Mouse (Mus musculus) megakaryocyte, embryonic 14.5 days (primary cell): Measurements from ENCODE around the gene Smarcd3. TPM values are rescaled to one million over a fixed set of nuclear protein-coding genes. Genes with fewer than 3 reads are reported as not detected.
A peak's percentile ranks its signal among the peaks of the same experiment; 100 is the strongest.

Experiments used
- H3K27me3 ChIP-seq: replicated peaks from 2 replicates; pipeline ENCODE3; 2012; ENCODE audit warnings: inconsistent platforms
- H3K36me3 ChIP-seq: replicated peaks from 2 replicates; pipeline ENCODE3; 2012; ENCODE audit warnings: low read length, inconsistent platforms, mixed read lengths
- H3K4me1 ChIP-seq: 2 replicates; pipeline ENCODE4 v1.6.1; 2012; ENCODE audit warnings: inconsistent platforms
- H3K4me3 ChIP-seq: replicated peaks from 2 replicates; pipeline ENCODE3; 2012; ENCODE audit warnings: moderate library complexity, mild to moderate bottlenecking, inconsistent platforms
- H3K9me3 ChIP-seq: 2 replicates; pipeline ENCODE4 v1.6.1; 2012; ENCODE audit warnings: inconsistent platforms
- FLI1 ChIP-seq: IDR thresholded peaks from 2 replicates; pipeline ENCODE4 v1.6.1; 2012; ENCODE audit warnings: low read length, inconsistent platforms, mixed read lengths
- GATA1 ChIP-seq: IDR thresholded peaks from 3 replicates; pipeline ENCODE4 v1.6.1; 2012; ENCODE audit warnings: mixed read lengths, low read length, inconsistent platforms, borderline replicate concordance
- polyA plus RNA-seq: library from polyadenylated mRNA; stranded (reverse); fragments of >175 nt; gene quantifications from 2 replicates; pipeline ENCODE4 v1.2.3, GENCODE M21; 2012; ENCODE audit warnings: low replicate concordance; ENCODE audit not compliant: insufficient read depth

Smarcd3 gene
- polyA plus RNA-seq, 1 experiment = 0.76 TPM

GRCm38 (mm10) chr5:24598570-24599006 is 25.6 kb downstream of the Smarcd3 start:
- H3K27me3 ChIP-seq = peaks cover 58% of the 10 kb centered on the region
- H3K9me3 ChIP-seq = no peaks in the 10 kb centered on the region
- H3K4me1 ChIP-seq = peaks cover 58% of the 10 kb centered on the region
- peaks cover 26% of the 10 kb centered on the region for H3K36me3 ChIP-seq
- H3K4me3 ChIP-seq = peak overlapping the region; percentile 87
- TF ChIP-seq GATA1 = no peak
- TF ChIP-seq FLI1 = no peak

DNA sequence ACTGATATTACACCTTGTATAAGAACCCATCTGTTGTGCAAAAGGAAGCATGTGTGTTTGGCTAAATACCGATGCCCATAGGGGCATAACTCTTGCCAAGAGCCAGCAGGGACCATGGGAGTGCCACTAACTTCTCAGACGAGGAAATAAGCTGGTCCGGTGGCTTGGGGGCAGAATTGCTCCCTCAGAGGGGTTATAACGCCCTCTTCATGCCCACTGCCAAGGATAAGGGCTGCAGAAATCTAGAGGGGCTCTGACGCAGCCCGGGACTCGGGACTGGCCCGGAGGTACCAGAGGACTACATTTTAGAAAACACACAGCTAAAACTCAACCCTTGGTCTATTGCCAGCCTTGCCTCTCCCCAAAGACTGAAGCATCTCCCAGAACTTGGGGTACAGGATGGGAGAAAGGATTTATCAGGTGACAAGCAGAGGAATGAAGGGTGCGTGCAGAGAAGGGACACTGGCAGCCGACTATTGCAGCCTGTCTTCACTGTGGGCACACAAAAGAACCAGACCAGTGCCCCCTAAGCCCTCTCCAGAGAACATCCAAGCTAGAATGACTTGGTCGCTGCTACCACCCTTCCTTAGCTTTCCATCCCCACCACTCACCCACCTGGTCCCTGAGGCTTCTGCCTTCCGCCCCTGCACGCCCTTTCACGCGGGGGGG is 26.2 kb downstream of the Smarcd3 start:
- Histone ChIP-seq H3K4me3 (peak overlapping the region; percentile 87), H3K27me3 (peaks cover 52% of the 10 kb centered on the region), H3K9me3 (no peaks in the 10 kb centered on the region), H3K4me1 (peaks cover 60% of the 10 kb centered on the region), H3K36me3 (peaks cover 31% of the 10 kb centered on the region)
- TF ChIP-seq FLI1 (no peak), GATA1 (no peak)

DNA sequence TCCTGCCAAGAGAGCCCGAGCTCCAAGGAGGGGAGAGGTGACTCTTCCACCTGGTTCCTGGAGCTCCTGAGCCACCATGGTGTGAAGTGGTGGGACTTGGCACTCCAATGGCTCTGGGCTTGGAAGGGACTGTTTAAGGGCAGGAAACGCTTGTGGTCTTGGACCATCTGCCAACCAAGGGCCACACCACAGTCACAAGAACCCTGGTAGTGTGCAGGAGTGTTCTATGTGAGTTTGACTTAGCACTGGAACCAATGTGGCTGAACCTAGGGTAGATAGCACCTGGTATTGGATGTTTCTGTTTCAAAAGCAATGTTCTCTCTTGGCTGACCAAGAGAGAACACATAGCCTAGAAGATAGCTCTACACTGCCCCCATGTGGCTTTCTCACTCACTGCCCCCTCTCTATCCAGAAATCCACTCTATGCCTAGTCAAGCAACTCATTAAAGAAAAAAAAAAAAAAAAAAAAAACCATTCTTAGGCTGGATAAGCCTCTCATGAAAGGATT is 26.9 kb downstream of the Smarcd3 start:
- H3K9me3 ChIP-seq = no peaks in the 10 kb centered on the region
- H3K4me1 ChIP-seq = peaks cover 60% of the 10 kb centered on the region
- H3K36me3 ChIP-seq = peaks cover 39% of the 10 kb centered on the region
- H3K27me3 ChIP-seq = peaks cover 45% of the 10 kb centered on the region
- peak overlapping the region; percentile 93 for H3K4me3 ChIP-seq
- no peak for TF ChIP-seq GATA1
- TF ChIP-seq FLI1 = no peak

GRCm38 (mm10) chr5:24596519-24597171 is 27.6 kb downstream of the Smarcd3 start:
- TF ChIP-seq GATA1 (no peak), FLI1 (no peak)
- no peaks in the 10 kb centered on the region for H3K9me3 ChIP-seq
- peak overlapping the region; percentile 93 for H3K4me3 ChIP-seq
- H3K4me1 ChIP-seq = peaks cover 60% of the 10 kb centered on the region
- H3K27me3 ChIP-seq = peaks cover 38% of the 10 kb centered on the region
- H3K36me3 ChIP-seq = peaks cover 45% of the 10 kb centered on the region

GRCm38 (mm10) chr5:24595786-24596380 is 28.3 kb downstream of the Smarcd3 start:
- Histone ChIP-seq H3K4me1 (peaks cover 60% of the 10 kb centered on the region), H3K4me3 (peak overlapping the region; percentile 93), H3K27me3 (peaks cover 31% of the 10 kb centered on the region), H3K9me3 (no peaks in the 10 kb centered on the region), H3K36me3 (peaks cover 53% of the 10 kb centered on the region)
- TF ChIP-seq FLI1 = no peak
- no peak for TF ChIP-seq GATA1

GRCm38 (mm10) chr5:24595261-24595660 is 28.9 kb downstream of the Smarcd3 start:
- Histone ChIP-seq H3K27me3 (peaks cover 25% of the 10 kb centered on the region), H3K36me3 (peaks cover 59% of the 10 kb centered on the region), H3K9me3 (no peaks in the 10 kb centered on the region), H3K4me3 (no peak overlapping the region), H3K4me1 (peaks cover 66% of the 10 kb centered on the region)
- TF ChIP-seq FLI1 (no peak), GATA1 (no peak)

DNA sequence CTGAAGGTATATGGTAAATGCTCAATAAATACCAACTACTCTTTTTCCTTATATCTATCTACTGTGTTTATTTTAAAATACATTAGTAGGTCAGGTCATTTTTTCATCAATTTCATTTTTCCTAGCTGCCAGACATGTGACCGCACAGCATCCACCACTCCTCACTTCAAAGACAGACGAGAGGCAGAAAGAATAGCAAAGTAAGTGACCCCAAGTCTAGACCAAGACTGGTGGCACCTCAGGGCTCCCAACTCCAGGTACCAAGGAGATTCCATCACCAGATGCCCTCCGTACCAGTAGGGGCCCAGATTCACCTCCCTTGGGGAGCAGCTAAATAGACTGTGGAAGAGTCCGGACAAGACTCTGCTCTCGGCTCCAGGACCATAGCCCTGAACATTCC is 29.9 kb downstream of the Smarcd3 start:
- H3K4me1 ChIP-seq = peaks cover 75% of the 10 kb centered on the region
- H3K36me3 ChIP-seq = peaks cover 68% of the 10 kb centered on the region
- peaks cover 16% of the 10 kb centered on the region for H3K27me3 ChIP-seq
- TF ChIP-seq GATA1 = no peak
- no peak for TF ChIP-seq FLI1
- H3K9me3 ChIP-seq = no peaks in the 10 kb centered on the region
- no peak overlapping the region for H3K4me3 ChIP-seq

- peaks cover 12% of the 10 kb centered on the region for H3K27me3 ChIP-seq
- H3K36me3 ChIP-seq = peaks cover 73% of the 10 kb centered on the region
- H3K4me1 ChIP-seq = peaks cover 78% of the 10 kb centered on the region
- TF ChIP-seq FLI1 (no peak), GATA1 (no peak)
- H3K4me3 ChIP-seq = no peak overlapping the region
- no peaks in the 10 kb centered on the region for H3K9me3 ChIP-seq
These were observed 30.3 kb downstream of the Smarcd3 start for GRCm38 (mm10) chr5:24593928-24594327.

GRCm38 (mm10) chr5:24593230-24593629 is 31.0 kb downstream of the Smarcd3 start:
- peaks cover 80% of the 10 kb centered on the region for H3K36me3 ChIP-seq
- H3K9me3 ChIP-seq = no peaks in the 10 kb centered on the region
- H3K4me1 ChIP-seq = peaks cover 78% of the 10 kb centered on the region
- peaks cover 5% of the 10 kb centered on the region for H3K27me3 ChIP-seq
- TF ChIP-seq FLI1 (no peak), GATA1 (no peak)
- H3K4me3 ChIP-seq = no peak overlapping the region
